Mouse (Mus musculus) macrophage (primary cell): ENCODE results near the gene Dnajc3. TPM values are rescaled to one million over a fixed set of nuclear protein-coding genes. Genes with fewer than 3 reads are reported as not detected.

ENCODE experiments used
- H3K27ac ChIP-seq: fragments of 350-480 bp; formaldehyde crosslinking; 2 replicates; pipeline ENCODE4 v1.9.0; 2021
- H3K36me3 ChIP-seq: fragments of 350-480 bp; formaldehyde crosslinking; 2 replicates; pipeline ENCODE4 v1.9.0; 2021; ENCODE audit errors: inconsistent target
- H3K4me3 ChIP-seq: fragments of 350-480 bp; formaldehyde crosslinking; 2 replicates; pipeline ENCODE4 v1.9.0; 2021; ENCODE audit errors: inconsistent target
- H3K79me2 ChIP-seq: fragments of 350-480 bp; formaldehyde crosslinking; 2 replicates; pipeline ENCODE4 v1.9.0; 2021; ENCODE audit errors: inconsistent target
- WGBS: methylation state at CpG from one replicate; pipeline ENCODE4 v1.1.7; 2026; ENCODE audit warnings: inconsistent platforms; ENCODE audit not compliant: missing documents; 5-methylcytosine and 5-hydroxymethylcytosine counted together
- polyA plus RNA-seq: library from polyadenylated mRNA; stranded (reverse); fragments of 250-400 nt; gene quantifications from 3 replicates; pipeline ENCODE4 v1.2.4, GENCODE M21; 2018; ENCODE audit warnings: inconsistent platforms

Dnajc3 gene
- polyA plus RNA-seq, 1 experiment from 2014 or later = 47.7 TPM

DNA sequence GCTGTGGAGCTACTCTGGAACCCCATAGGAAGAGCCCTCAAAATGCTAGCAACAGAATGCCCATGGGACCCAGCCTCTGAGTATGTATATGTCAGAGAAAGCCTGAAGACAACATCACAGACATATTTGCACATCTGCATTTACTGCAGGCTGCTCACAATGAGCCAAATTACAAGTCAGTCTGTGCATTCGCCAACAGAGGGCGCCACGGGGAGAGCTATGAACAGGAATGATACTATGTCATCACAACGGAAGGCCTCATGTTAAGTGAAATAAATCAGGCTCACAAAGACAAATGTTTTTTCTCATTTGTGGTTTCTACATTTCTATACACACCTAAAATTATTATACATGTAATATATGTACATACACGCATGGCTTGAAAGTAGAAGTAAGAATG, 88.1 kb downstream of the Dnajc3 start:
- WGBS = 66% methylated on average over 5 of the region's 5 CpGs
- no peaks in the 10 kb centered on the region for H3K36me3 ChIP-seq
- H3K27ac ChIP-seq = no peak overlapping the region
- no peaks in the 10 kb centered on the region for H3K79me2 ChIP-seq
- no peak overlapping the region for H3K4me3 ChIP-seq

DNA sequence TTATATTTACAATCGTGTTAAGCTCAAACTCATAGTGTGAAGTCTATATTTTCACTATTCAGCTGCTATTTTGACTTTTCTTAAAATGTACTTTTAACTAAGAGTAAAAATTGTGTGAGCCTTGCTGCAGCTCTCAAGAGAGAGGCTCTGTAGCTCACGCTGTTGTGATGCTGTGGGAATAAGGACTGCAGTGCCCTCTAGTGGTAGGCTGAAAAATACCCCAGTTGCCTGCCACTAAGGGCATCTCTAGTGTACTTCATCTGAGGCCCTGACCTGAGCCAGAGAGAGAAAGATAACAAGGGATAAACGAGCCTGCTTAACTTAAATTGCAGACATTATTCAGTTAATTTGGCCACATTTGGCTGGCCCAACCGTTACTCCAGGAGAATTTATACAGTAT, 89.4 kb downstream of the Dnajc3 start:
- no peak overlapping the region for H3K4me3 ChIP-seq
- no peaks in the 10 kb centered on the region for H3K79me2 ChIP-seq
- H3K36me3 ChIP-seq = no peaks in the 10 kb centered on the region
- H3K27ac ChIP-seq = no peak overlapping the region
- WGBS = 40% methylated on average over 4 of the region's 4 CpGs

DNA sequence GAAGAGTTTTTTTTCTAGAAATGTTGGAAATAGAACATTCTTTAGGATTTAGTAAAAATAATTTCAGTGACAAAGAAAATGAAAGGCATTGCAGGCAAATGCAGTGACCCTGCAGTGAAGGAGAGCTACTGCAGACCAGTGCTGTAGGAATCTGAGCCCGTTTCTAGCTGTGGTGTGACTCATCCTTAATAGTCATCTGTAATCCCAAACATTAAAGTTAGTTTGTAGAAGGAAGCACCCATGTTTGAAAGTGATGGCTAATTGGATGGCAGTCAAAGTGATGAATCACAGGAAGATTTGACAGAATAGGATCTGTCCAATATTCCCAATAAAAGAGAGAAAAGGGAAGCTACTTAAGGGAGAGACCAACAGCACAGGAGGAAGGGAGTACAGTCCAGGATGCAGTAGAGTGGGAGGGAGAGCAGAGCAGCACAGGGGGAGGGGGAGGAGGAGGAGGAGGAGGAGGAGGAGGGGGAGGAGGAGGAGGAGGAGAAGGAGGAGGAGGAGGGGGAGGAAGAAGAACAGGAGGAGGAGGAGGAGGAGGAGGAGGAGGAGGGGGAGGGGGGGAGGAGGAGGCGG, 90.0 kb downstream of the Dnajc3 start:
- no peaks in the 10 kb centered on the region for H3K79me2 ChIP-seq
- no peaks in the 10 kb centered on the region for H3K36me3 ChIP-seq
- no peak overlapping the region for H3K4me3 ChIP-seq
- WGBS = 36% methylated on average over 1 of the region's 2 CpGs
- H3K27ac ChIP-seq = no peak overlapping the region

Other genes starting within 250 kb of the Dnajc3 start
- gene Abcc4, start 231.8 kb upstream of the Dnajc3 start, polyA plus RNA-seq = 7.4 to 10.5 TPM (median 9.2 TPM) in 3 replicates
- not detected in 3 replicates for gene Cldn10, start 150.1 kb upstream of the Dnajc3 start, polyA plus RNA-seq
- 0.09 to 0.10 TPM in 2 of 3 replicates, not detected in the other for gene Dzip1, start 12.5 kb upstream of the Dnajc3 start, polyA plus RNA-seq
- 0.95 to 1.7 TPM (median 1.6 TPM) in 3 replicates for gene Uggt2, start 161.5 kb downstream of the Dnajc3 start, polyA plus RNA-seq
- not detected in 3 replicates for gene Hs6st3, start 200.4 kb downstream of the Dnajc3 start, polyA plus RNA-seq